Mouse (Mus musculus) MEL (cell line): Measurements from ENCODE around the gene Tmtc2. TPM values are rescaled to one million over a fixed set of nuclear protein-coding genes. Genes with fewer than 3 reads are reported as not detected.

Experiments
- DNase-seq: peaks from one replicate; pipeline ENCODE4 v3.0.0; 2011; ENCODE audit warnings: low read depth, low spot score
- H3K27ac ChIP-seq: 2 replicates; pipeline ENCODE4 v1.5.1; 2012; ENCODE audit warnings: low read depth, mild to moderate bottlenecking, control low read depth, low read length, moderate library complexity; ENCODE audit not compliant: control insufficient read depth
- H3K27me3 ChIP-seq, 2 experiments: fragments of 150-350 bp in 1 of 2; sonication (generic) in 1 of 2; 2 replicates each; pipeline ENCODE4 v1.6.1; 2012; ENCODE audit warnings: low read length in 2 of 2, mild to moderate bottlenecking in 2 of 2, improper control_type of control experiment in 1 of 2, moderate library complexity in 1 of 2; ENCODE audit not compliant: insufficient read depth in 2 of 2, control insufficient read depth in 1 of 2
- H3K36me3 ChIP-seq, 2 experiments: 2 replicates each; pipeline ENCODE4 v1.6.1; 2012 to 2014; ENCODE audit warnings: low read length in 2 of 2, improper control_type of control experiment in 1 of 2, inconsistent platforms in 1 of 2, mild to moderate bottlenecking in 1 of 2; ENCODE audit not compliant: insufficient read depth in 2 of 2, control insufficient read depth in 1 of 2
- H3K4me1 ChIP-seq, 2 experiments: fragments of 150-350 bp in 1 of 2; sonication (generic) in 1 of 2; 2 replicates each; pipeline ENCODE4 v1.6.1; 2012; ENCODE audit warnings: low read length in 2 of 2, improper control_type of control experiment in 1 of 2, mild to moderate bottlenecking in 1 of 2; ENCODE audit not compliant: insufficient read depth in 2 of 2, control insufficient read depth in 1 of 2
- H3K4me3 ChIP-seq, 2 experiments: fragments of 150-350 bp in 1 of 2; sonication (generic) in 1 of 2; 2 replicates each; pipeline ENCODE4 v1.5.1; 2012; ENCODE audit warnings: low read depth in 2 of 2, low read length in 2 of 2, mild to moderate bottlenecking in 2 of 2, moderate library complexity in 2 of 2, control low read depth in 1 of 2, improper control_type of control experiment in 1 of 2; ENCODE audit not compliant: control insufficient read depth in 1 of 2, insufficient read depth in 1 of 2
- H3K79me2 ChIP-seq: 2 replicates; pipeline ENCODE4 v1.6.1; 2012; ENCODE audit warnings: mild to moderate bottlenecking, low read length, moderate library complexity; ENCODE audit not compliant: control insufficient read depth, poor library complexity, insufficient read depth
- H3K9ac ChIP-seq: 2 replicates; pipeline ENCODE4 v1.6.1; 2012; ENCODE audit warnings: low read depth, mild to moderate bottlenecking, control low read depth, low read length, moderate library complexity; ENCODE audit not compliant: control insufficient read depth, poor library complexity, severe bottlenecking
- H3K9me3 ChIP-seq: fragments of 150-350 bp; sonication (generic); replicated peaks from 2 replicates; pipeline ENCODE4 v1.6.1; 2012; ENCODE audit warnings: mild to moderate bottlenecking, low read length, improper control_type of control experiment, moderate library complexity; ENCODE audit not compliant: insufficient read depth
- CHD1 ChIP-seq: IDR thresholded peaks from 2 replicates; pipeline ENCODE4 v1.6.1; 2012; ENCODE audit warnings: low read depth, mild to moderate bottlenecking, inconsistent platforms, low read length, improper control_type of control experiment
- CTCF ChIP-seq, 3 experiments: IDR thresholded peaks in 2 of 3; conservative IDR thresholded peaks in 1 of 3; 2 replicates each; pipeline ENCODE4 v1.5.1; 2011 to 2012; ENCODE audit warnings: low read length in 3 of 3, low read depth in 2 of 3, mild to moderate bottlenecking in 2 of 3, improper control_type of control experiment in 1 of 3, inconsistent platforms in 1 of 3, mixed read lengths in 1 of 3, moderate library complexity in 1 of 3; ENCODE audit not compliant: control insufficient read depth in 1 of 3, insufficient read depth in 1 of 3, poor library complexity in 1 of 3, severe bottlenecking in 1 of 3
- E2F4 ChIP-seq: IDR thresholded peaks from 2 replicates; pipeline ENCODE4 v1.6.1; 2011; ENCODE audit warnings: low read depth, low read length, improper control_type of control experiment, borderline replicate concordance
- ELF1 ChIP-seq: IDR thresholded peaks from 2 replicates; pipeline ENCODE4 v1.6.1; 2014; ENCODE audit warnings: low read depth, mild to moderate bottlenecking, inconsistent platforms, low read length, improper control_type of control experiment, moderate library complexity
- ETS1 ChIP-seq: IDR thresholded peaks from 2 replicates; pipeline ENCODE4 v1.6.1; 2012; ENCODE audit warnings: low read depth, mild to moderate bottlenecking, inconsistent platforms, low read length, improper control_type of control experiment, moderate library complexity
- GABPA ChIP-seq: IDR thresholded peaks from 2 replicates; pipeline ENCODE4 v1.6.1; 2012; ENCODE audit warnings: low read depth, mild to moderate bottlenecking, inconsistent platforms, low read length, improper control_type of control experiment, moderate library complexity
- MAFK ChIP-seq: IDR thresholded peaks from 2 replicates; pipeline ENCODE4 v1.6.1; 2011; ENCODE audit warnings: low read depth, mild to moderate bottlenecking, low read length, improper control_type of control experiment, borderline replicate concordance
- MAX ChIP-seq: IDR thresholded peaks from 2 replicates; pipeline ENCODE4 v1.6.1; 2011; ENCODE audit warnings: low read length, improper control_type of control experiment
- MAZ ChIP-seq: IDR thresholded peaks from 2 replicates; pipeline ENCODE4 v1.6.1; 2012; ENCODE audit warnings: low read depth, mild to moderate bottlenecking, inconsistent platforms, low read length, improper control_type of control experiment
- MEF2A ChIP-seq: IDR thresholded peaks from 2 replicates; pipeline ENCODE4 v1.6.1; 2014; ENCODE audit warnings: low read depth, mild to moderate bottlenecking, inconsistent platforms, low read length, improper control_type of control experiment; ENCODE audit not compliant: poor library complexity, insufficient replicate concordance, severe bottlenecking; ENCODE audit errors: extremely low read depth
- MYC ChIP-seq: IDR thresholded peaks from 2 replicates; pipeline ENCODE4 v1.6.1; 2011; ENCODE audit warnings: low read depth, mild to moderate bottlenecking, low read length, improper control_type of control experiment, moderate library complexity
- POLR2A ChIP-seq, 2 experiments: IDR thresholded peaks; 2 replicates each; pipeline ENCODE4 v1.6.1; 2011 to 2012; ENCODE audit warnings: low read length in 2 of 2, mild to moderate bottlenecking in 2 of 2, control low read depth in 1 of 2, improper control_type of control experiment in 1 of 2, low read depth in 1 of 2, moderate library complexity in 1 of 2; ENCODE audit not compliant: control insufficient read depth in 1 of 2, insufficient read depth in 1 of 2, poor library complexity in 1 of 2
- POLR2AphosphoS2 ChIP-seq: IDR thresholded peaks from 2 replicates; pipeline ENCODE4 v1.6.1; 2011; ENCODE audit warnings: low read length, improper control_type of control experiment
- RAD21 ChIP-seq: IDR thresholded peaks from 2 replicates; pipeline ENCODE4 v1.6.1; 2011; ENCODE audit warnings: mild to moderate bottlenecking, low read depth, low read length, improper control_type of control experiment
- RCOR1 ChIP-seq: IDR thresholded peaks from 2 replicates; pipeline ENCODE4 v1.6.1; 2012; ENCODE audit warnings: low read depth, mild to moderate bottlenecking, inconsistent platforms, low read length, improper control_type of control experiment
- TAL1 ChIP-seq: IDR thresholded peaks from 2 replicates; pipeline ENCODE4 v1.6.1; 2012; ENCODE audit warnings: mild to moderate bottlenecking, inconsistent platforms, low read length, moderate library complexity, mixed read lengths
- TCF12 ChIP-seq: IDR thresholded peaks from 2 replicates; pipeline ENCODE4 v1.6.1; 2014; ENCODE audit warnings: low read depth, mild to moderate bottlenecking, inconsistent platforms, low read length, improper control_type of control experiment, moderate library complexity
- USF1 ChIP-seq: IDR thresholded peaks from 2 replicates; pipeline ENCODE4 v1.6.1; 2014; ENCODE audit warnings: low read depth, mild to moderate bottlenecking, inconsistent platforms, low read length, improper control_type of control experiment, moderate library complexity
- USF2 ChIP-seq, 2 experiments: IDR thresholded peaks; 2 replicates each; pipeline ENCODE4 v1.6.1; 2011 to 2012; ENCODE audit warnings: improper control_type of control experiment in 2 of 2, low read length in 2 of 2, borderline replicate concordance in 1 of 2, inconsistent platforms in 1 of 2, low read depth in 1 of 2, mild to moderate bottlenecking in 1 of 2; ENCODE audit not compliant: insufficient read depth in 1 of 2
- ZC3H11A ChIP-seq: IDR thresholded peaks from 2 replicates; pipeline ENCODE4 v1.6.1; 2012; ENCODE audit warnings: low read depth, mild to moderate bottlenecking, inconsistent platforms, low read length, improper control_type of control experiment
- ZKSCAN1 ChIP-seq: IDR thresholded peaks from 2 replicates; pipeline ENCODE4 v1.6.1; 2012; ENCODE audit warnings: low read depth, mild to moderate bottlenecking, inconsistent platforms, low read length, improper control_type of control experiment, moderate library complexity
- polyA plus RNA-seq, 2 experiments: library from polyadenylated mRNA; stranded (reverse) in 1 of 2; unstranded in 1 of 2; fragments of >175 nt in 1 of 2; fragments of >200 nt in 1 of 2; gene quantifications; 2 replicates each; pipeline versions ENCODE4 v1.2.1 to v1.2.4; 2012; ENCODE audit warnings: low replicate concordance in 2 of 2, low read depth in 1 of 2; ENCODE audit not compliant: insufficient read length in 2 of 2, insufficient read depth in 1 of 2, missing spikeins in 1 of 2
- total RNA-seq: library from RNA; depleted of rRNA; stranded (reverse); fragments of 300-350 nt; gene quantifications from 2 replicates; pipeline ENCODE4 v1.2.3, GENCODE M21; 2012

The Tmtc2 gene
- total and polyA plus RNA-seq, 3 experiments: not detected

DNA sequence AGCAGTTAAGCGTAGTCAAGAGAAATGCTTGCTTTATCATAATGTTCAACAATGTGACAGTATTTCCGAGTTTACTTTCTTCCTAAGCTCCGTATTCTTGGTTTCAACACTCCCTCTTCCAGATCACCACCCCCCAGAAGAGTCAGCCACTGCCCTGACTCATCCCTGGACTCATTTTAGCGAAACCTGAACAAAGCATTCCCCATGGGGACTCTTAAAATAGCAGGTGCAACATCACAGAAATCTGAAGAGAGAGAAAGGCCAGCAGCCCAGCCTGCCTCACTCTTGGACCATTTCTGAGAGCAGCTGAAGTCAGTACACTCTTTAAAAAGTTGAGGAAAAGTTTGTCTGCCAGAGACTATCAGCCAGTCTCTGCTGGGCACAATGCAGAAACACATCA lies 2.4 kb downstream of the Tmtc2 start:
- Histone ChIP-seq H3K4me3 (no peak overlapping the region), H3K36me3 (no peaks in the 10 kb centered on the region), H3K9me3 (no peaks in the 10 kb centered on the region), H3K4me1 (no peaks in the 10 kb centered on the region), H3K27me3 (no peaks in the 10 kb centered on the region), H3K27ac (no peak overlapping the region), H3K9ac (no peak overlapping the region), H3K79me2 (no peaks in the 10 kb centered on the region)
- TF ChIP-seq CHD1 (no peak), MEF2A (no peak), RCOR1 (no peak), MYC (no peak), POLR2A (IDR thresholded peaks at IDR 0.05; ENCODE audit: control insufficient read depth in 1 of 2, insufficient read depth in 1 of 2, low read depth in 1 of 2, low read length in 2 of 2, poor library complexity in 1 of 2) (no peak), MAX (no peak), ZC3H11A (no peak), POLR2AphosphoS2 (no peak)
- DNase-seq: no peak

DNA sequence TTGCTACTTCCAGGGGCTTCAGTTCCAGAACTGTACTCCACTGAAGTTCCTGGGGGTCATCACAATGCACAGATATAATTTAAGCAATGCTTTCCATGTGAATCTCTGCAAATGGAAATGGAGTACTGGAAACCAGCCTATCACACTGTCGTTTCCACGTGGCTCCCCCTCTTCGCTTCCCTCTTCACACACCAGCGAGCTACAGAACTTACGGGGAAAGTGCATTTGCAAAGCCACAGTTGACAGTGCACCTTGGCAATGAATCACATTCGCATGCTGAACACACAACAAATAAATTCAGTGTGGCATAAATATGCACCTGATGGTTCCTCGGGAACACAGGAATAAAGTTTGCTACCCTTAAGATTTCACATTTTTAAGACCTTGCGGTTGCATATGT lies 3.2 kb downstream of the Tmtc2 start:
- Histone ChIP-seq H3K9ac (no peak overlapping the region), H3K27me3 (no peaks in the 10 kb centered on the region), H3K4me1 (no peaks in the 10 kb centered on the region), H3K4me3 (no peak overlapping the region), H3K79me2 (no peaks in the 10 kb centered on the region), H3K27ac (no peak overlapping the region), H3K36me3 (no peaks in the 10 kb centered on the region), H3K9me3 (no peaks in the 10 kb centered on the region)
- no peak for TF ChIP-seq ZKSCAN1
- no peak for TF ChIP-seq USF1
- no peak for TF ChIP-seq MAFK
- TF ChIP-seq POLR2AphosphoS2: no peak
- no peak for TF ChIP-seq USF2 (IDR thresholded peaks at IDR 0.05; ENCODE audit: borderline replicate concordance in 1 of 2, insufficient read depth in 1 of 2, low read depth in 1 of 2, low read length in 2 of 2)
- no peak for TF ChIP-seq RAD21
- TF ChIP-seq ETS1: no peak
- TF ChIP-seq MAZ: no peak
- TF ChIP-seq CTCF (IDR thresholded peaks at IDR 0.05 in 2 of 3, conservative IDR thresholded peaks at IDR 0.05 in 1 of 3; ENCODE audit: control insufficient read depth in 1 of 3, insufficient read depth in 1 of 3, low read depth in 2 of 3, low read length in 3 of 3, poor library complexity in 1 of 3, severe bottlenecking in 1 of 3): no peak
- TF ChIP-seq RCOR1: no peak
- no peak for TF ChIP-seq TCF12
- no peak for TF ChIP-seq TAL1
- no peak for TF ChIP-seq E2F4
- TF ChIP-seq GABPA: no peak
- no peak for TF ChIP-seq ELF1
- no peak for DNase-seq
